Mouse (Mus musculus): ENCODE data around the gene Crlf1. TPM values are rescaled to one million over a fixed set of nuclear protein-coding genes. Genes with fewer than 3 reads are reported as not detected.

Gene Crlf1
- total RNA-seq, 2 experiments from 2014 or later, result 0.39 to 0.62 TPM

DNA sequence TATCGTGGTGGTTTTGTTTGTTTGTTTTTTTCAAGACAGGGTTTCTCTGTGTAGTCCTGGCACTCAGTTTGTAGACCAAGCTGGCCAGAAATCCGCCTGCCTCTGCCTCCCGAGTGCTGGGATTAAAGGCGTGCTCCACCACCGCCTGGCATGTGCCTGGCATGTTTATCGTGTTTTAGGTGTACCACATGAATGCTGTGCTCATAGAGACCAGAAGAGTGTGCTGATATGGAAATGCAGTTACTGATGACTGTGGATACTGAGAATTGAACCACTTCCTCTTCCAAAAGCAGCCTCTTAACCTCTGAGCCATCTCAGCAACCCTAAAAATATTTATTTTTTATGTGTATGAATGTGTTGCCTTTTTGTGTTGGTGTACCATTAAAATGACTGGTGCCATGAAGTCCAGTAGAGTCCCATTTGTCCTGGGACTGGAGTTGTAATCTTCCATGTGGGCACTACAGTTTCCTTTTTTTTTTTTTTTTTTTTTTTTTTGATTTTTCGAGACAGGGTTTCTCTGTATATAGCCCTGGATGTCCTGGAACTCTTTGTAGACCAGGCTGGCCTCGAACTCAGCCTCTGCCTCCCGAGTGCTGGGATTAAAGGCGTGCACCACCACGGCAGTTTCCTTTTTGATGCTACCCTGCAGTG, 19.4 kb downstream of the Crlf1 start:
- no peak for DNase-seq
- intact Hi-C loops (cut with DNase I), result no loop called here

DNA sequence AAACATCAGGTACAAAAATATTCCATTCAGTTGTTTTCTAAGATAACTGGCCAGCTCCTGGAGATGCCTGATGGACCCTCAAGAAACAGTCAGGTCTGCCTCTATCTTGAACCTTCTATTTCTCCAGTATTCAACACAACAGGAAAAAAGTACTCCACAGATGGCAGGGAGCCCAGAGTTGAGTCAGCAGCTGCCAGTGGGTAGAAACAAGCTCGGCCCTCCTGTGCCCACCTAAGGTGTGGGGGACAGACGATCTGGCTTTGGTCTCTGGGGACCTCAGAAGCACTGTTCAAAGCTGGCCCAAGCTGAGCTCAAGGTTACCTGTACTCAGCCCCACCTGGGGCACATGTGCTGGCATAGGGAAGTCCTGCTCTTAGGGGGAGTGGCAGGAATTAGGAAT, 20.5 kb downstream of the Crlf1 start:
- DNase-seq, result no peak
- intact Hi-C loops (cut with DNase I), result no loop called here

GRCm38 (mm10) chr8:70517940-70518643, 25.1 kb downstream of the Crlf1 start:
- intact Hi-C loops (cut with DNase I), result no loop called here
- DNase-seq, result no peak

GRCm38 (mm10) chr8:70519043-70519442, 26.1 kb downstream of the Crlf1 start:
- intact Hi-C loops (cut with DNase I), result no loop called here
- no peak for DNase-seq

DNA sequence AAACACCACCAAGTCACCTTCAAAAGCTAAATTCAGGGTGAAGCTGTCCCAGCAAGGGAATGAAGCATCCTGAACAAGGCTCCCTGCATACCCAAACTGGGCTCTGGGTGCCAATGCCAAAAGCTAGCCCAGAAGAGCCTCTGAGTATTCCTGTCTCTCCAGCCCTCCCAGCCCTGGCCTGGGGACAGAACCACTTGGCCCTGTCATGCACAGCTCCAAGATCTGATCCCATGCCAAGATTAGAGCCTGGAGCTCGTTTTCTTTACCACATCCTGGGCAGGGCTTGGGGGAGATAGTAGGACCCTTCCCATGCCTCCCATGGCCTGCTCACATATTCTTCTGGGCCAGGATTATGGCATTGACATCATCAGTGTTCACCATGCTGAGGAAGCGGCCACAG, 26.6 kb downstream of the Crlf1 start:
- DNase-seq, result no peak
- intact Hi-C loops (cut with DNase I), result no loop called here

DNA sequence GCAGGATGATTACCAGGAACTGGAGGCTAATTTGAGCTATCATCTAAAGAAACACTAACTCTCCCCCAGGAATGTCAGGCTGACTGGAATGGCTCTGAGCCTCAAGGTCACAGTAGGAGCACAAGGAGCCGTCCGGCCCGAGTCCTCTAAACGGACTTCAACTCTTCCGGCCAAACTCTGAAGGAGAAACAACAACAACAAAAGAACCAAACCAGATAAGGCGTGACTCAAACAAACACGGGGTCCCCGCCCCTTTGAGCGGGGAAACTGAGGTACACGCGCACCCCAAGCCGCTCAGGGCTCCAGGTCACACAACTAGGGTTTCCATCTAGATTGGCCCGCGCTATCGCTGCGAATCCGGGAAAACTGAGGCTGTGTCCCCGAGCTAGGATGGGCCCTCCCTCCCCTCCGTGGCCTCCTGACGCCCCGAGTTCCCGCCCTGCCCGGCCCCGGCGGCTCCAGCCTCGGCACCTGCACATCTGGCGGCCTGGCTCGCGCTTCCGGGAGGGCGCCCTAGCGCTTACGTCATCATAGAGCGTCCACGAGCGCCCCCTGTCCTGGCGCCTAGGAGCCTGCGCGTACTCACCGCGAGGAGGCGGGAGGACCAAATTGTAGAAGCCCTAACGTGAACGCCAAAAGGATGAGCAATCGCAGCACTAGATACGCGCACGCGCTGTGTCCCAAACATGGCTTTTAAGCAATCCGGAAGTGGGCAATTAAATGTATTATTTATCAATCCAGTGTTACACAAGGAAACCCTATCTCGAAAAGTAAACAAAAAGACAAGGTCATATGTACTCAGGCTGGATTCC, 29.8 kb downstream of the Crlf1 start:
- intact Hi-C loops (cut with DNase I), result loop anchor here (1.0 kb wide), 1 partner anchor 12 kb away; the partner anchor contains the start of gene Uba52
- peak; percentile 94 to 96 for DNase-seq

DNA sequence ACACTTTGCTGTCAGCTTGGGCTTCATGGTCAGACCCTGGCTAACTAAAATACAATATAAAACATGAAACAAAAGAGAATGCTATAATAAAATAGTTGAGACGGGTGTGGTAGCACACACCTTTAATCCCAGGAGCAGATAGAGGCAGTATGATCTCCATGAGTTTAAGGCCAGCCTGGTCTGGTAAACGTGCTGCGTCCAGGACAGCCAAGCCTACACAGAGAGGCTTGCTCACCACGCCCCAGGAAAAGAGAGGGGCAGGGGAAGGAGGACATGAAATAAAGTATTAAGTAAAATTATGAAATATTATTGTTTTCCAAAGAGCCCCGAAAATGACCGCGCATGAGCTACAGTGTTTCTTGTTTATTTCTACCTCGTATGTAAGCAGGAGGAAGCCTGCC, 34.2 kb downstream of the Crlf1 start:
- intact Hi-C loops (cut with DNase I), result no loop called here
- DNase-seq, result no peak

DNA sequence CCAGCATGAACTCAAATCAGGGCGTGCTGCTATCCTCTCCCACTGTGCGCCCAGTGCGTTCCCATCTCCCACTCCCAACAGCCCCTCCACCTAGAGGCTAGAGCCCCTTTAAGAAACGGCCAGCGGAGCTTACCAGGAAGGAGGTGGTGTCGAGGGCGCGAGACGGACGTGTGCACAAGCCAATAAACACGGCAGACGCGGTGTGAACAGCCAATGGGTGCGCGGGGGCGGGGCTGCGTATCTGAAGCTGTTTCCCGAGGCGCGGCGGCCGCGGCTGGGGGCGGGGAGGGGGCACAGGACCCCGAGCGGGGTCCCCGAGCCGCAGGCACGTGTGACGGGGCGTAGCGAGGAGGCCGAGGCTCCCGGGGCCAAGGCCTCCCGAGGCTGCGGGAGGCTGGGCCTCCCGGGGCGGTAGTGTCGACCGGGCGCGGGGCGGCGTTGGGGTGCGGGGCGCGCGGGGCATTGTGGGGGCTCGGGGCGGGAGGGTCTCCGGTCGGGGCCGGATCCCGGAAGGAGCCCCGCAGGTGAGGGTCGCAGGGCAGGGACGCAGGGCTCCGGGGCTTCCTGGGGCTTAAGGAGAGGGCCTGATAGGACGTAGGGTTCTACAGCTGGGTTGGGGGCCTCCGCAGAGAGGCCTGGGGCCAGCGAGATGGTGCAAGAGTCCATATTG, 34.7 kb downstream of the Crlf1 start, which contains the start of the genes Fkbp8 and Kxd1:
TSS of gene Fkbp8 (plus strand) at position 213 of the 670 bp plus-strand sequence.
TSS of gene Kxd1 (minus strand) at position 445 of the 670 bp plus-strand sequence.
- intact Hi-C loops (cut with DNase I), result no loop called here
- DNase-seq, result peak; percentile 99 to 100

DNA sequence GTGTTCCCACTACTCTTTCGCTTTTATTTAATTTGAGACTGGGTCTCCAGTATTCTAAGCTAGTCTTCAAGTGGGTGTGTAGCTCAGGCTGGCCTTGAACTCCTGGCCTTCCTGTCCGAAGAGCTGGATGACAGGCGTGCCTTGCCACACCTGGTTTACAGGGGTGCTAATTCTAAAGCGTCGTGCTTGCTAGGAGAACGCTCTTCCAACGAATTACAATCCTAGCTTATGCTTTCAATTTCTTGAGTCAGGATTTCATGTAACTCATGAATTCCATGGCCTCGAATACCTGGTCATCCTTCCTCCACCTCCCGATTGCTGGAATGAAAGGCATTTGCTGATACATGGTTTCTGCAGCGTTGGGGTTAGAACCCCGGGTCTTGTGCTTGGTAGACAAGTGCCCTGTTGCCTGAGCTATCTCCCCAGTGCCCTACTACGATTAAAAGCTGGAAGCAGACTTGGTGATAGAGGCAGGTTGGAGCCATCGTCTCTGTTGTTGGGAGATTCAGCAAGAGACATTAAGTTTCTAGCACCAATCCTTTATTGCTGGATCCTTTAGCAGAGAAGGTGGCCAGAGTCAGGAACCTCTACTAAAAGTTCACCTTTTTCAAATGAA, 35.3 kb downstream of the Crlf1 start:
- intact Hi-C loops (cut with DNase I), result no loop called here

GRCm38 (mm10) chr8:70529299-70529698, 36.3 kb downstream of the Crlf1 start:
- no peak for DNase-seq
- intact Hi-C loops (cut with DNase I), result no loop called here

More for the DNA sequence above, 35.3 kb downstream of the Crlf1 start:
- DNase-seq, result no peak

GRCm38 (mm10) chr8:70529741-70530161, 36.8 kb downstream of the Crlf1 start:
- no peak for DNase-seq
- intact Hi-C loops (cut with DNase I), result no loop called here

DNA sequence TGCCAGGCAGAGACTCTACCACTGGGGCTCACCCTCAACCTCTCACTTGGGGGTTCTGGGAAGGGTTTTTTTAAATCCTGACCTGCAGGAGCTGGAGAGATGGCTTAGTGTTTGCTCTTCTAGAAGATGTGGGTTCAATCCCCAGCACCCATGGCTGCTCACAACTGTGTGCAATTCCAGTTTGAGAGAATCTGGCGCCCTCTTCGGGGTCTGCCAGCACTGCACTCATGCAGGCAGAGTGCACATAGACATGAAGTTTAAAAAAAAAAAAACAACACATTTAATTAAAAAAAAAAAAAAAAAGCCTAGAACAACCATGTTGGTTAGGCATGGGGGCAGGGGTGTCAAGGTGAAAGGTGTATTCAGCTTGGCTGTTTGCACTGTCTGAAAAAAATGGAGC, 37.4 kb downstream of the Crlf1 start:
- intact Hi-C loops (cut with DNase I), result no loop called here
- DNase-seq, result no peak

DNA sequence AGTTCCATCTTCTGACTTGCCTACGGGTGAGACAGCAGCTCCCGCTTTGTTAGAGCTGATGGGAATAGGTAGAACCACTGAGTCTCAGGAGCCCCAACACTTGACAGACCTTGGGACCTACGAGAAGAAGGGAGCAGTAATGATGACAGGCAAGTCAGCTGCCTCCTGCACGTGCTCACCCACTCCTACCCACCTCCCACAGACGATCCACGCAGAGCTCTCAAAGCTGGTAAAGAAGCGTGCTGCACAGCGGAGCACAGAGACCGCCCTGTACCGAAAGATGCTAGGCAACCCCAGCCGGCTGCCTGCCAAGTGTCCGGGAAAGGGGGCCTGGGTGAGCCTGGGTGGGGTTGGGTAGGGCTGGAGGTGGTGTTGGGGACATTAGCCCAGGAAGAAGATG, 41.3 kb downstream of the Crlf1 start:
- DNase-seq, result no peak
- intact Hi-C loops (cut with DNase I), result no loop called here

DNA sequence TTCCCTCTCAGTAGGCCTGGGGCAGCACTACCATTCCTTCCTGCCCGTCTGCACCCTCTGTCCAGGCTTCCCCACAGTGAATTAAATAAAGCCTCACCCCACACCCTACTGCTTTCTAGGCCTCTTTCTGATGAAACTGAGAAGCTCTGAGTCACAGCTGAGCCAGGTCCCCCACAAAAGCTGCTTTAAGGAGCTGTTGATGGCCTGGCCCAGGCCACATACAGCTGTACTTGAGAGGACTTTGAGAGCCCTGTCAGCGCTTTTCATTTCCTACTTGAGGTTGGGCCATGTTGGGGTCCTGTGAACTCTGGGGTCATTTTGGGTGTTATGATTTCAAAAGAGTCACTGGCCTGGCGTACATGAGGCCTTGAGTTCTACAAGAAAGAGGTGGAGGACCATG, 42.3 kb downstream of the Crlf1 start:
- no peak for DNase-seq
- intact Hi-C loops (cut with DNase I), result no loop called here

DNA sequence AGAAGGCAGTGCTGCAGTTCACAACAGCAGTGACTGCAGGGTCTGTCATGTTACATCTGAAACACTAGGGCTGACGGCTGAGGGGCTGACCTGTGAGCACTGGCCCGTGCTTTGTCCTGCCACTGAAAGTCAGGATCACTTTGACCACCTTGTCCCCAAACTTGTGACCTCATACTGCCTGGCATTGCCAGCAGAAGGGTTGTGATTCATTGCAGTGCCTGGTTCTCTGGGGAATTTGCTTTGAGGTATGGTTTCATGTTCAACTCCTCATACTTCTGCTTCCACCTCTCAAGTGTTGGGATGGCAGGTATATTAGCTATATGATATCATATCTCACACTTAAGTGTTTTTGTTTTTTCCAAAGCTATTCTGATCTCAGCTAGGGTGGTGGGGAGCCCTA, 42.7 kb downstream of the Crlf1 start:
- intact Hi-C loops (cut with DNase I), result no loop called here
- no peak for DNase-seq

- peak; percentile 69 to 70 for DNase-seq
- intact Hi-C loops (cut with DNase I), result loop anchor here (2.0 kb wide), 1 partner anchor 27 kb away; the partner anchor contains the start of gene Uba52
Observed at GRCm38 (mm10) chr8:70538024-70538579, 45.1 kb downstream of the Crlf1 start.

DNA sequence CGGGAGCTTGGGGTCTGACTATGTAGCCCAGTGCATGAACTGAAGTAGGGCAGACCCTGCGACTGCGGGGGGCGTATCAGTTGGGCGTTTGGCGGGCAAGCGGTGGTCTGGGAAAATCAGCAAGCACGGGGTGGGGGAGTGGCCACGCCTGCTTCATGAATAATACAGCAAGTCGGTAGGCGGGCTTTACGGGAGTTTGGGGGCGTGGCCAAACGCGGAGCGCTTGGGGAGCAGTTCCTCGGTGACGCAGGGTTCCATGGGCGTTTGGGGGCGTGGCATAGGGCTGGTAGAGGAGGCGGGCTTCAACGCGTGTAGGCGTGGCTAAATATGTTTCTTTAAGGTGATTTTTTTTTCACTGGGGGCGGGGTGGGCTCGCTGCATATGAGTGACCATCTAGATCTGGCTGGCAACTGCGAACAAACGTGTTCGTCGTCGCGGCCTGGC, 45.7 kb downstream of the Crlf1 start:
- intact Hi-C loops (cut with DNase I), result loop anchor here (2.0 kb wide), 1 partner anchor 28 kb away; the partner anchor contains the start of gene Uba52
- peak; percentile 99 for DNase-seq

- intact Hi-C loops (cut with DNase I), result loop anchor here (2.0 kb wide), 1 partner anchor 28 kb away; the partner anchor contains the start of gene Uba52
- DNase-seq, result peak; percentile 99
Observed at GRCm38 (mm10) chr8:70539077-70539813, 46.3 kb downstream of the Crlf1 start, which contains the start of gene Ell. Ell (plus strand) TSS chr8:70539457.

- DNase-seq, result no peak
- intact Hi-C loops (cut with DNase I), result no loop called here
Observed at GRCm38 (mm10) chr8:70540013-70540506, 47.1 kb downstream of the Crlf1 start.

Measured in heart, postnatal 36 days (tissue).